Mouse (Mus musculus): ENCODE measurements around the gene Igsf9b. TPM values are rescaled to one million over a fixed set of nuclear protein-coding genes. Genes with fewer than 3 reads are reported as not detected.

Igsf9b gene
- 3.6 and 3.9 TPM in 2 replicates for polyA plus RNA-seq (2015; fragmentation: Nextera tagmentation; extraction: Ambion mirVana)

DNA sequence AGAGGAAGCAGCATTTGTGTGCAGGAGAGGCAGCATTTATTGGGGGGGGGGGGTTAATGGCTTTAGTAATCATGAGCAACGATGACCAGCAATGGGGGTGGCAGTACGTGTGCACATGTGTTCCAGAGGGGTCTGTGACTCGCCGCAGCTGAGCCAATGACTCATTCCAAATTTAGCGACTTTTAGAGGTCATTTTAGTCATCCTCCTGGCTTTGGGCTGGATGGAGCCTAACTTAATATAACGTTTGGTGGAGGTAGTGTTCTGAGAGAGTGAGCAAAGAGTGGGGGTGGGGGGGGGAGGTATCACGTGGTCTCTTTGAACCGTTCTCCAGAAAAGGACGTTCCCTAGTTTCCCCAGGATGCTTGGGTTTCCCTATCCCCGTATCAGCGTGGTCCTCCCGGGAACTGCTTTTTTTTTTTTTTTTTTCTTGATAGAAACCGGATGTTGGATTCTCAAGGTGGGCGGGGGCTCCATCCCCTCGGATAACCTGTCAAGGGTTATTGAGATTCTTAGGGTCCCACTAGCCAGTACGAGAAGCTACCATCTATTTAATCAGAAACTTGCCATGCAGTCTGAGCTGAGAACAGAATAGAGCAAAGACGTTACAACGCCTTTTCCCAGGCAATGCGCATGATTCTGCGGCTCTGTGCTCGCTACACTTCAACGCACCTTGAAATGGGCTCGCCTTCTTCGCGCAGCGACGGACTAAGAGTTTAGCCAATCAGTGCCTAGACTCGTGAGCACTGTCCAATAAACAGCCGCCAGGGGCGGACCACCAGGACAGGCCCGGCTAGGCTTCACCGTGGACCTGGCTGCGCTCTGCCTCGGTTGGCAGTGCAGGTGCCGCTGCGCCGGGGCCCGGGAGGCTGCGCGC lies at the start of gene Igsf9b:
Gene Igsf9b, plus strand, starts transcription at position 794 of the 875 bp plus-strand sequence.
- peaks cover 29% of the 10 kb centered on the region; the same call in 1 of the 2 replicates for H3K27me3 ChIP-seq (replicated peaks; ENCODE audit: control insufficient read depth, insufficient read depth, low read length)
- H3K9me3 ChIP-seq (ENCODE audit: control insufficient read depth), result no peaks in the 10 kb centered on the region
- H3K4me2 ChIP-seq (replicated peaks; ENCODE audit: low read depth), result peak within 1 kb of the TSS; percentile 93
- H3K9ac ChIP-seq (ENCODE audit: low read depth, low read length), result 0 out of 2 replicates have a peak within 1 kb of the TSS, but pooled peaks have one; percentile 31
- no peak within 1 kb of the TSS; the same call in 1 of the 2 replicates for H3K27ac ChIP-seq (ENCODE audit: low read depth, low read length)
- no peak for TF ChIP-seq CTCF (IDR thresholded peaks at IDR 0.05; ENCODE audit: low read depth)
- peak within 1 kb of the TSS; percentile 59 for H3K4me3 ChIP-seq (ENCODE audit: low read depth, low read length)
- H3K36me3 ChIP-seq (ENCODE audit: control insufficient read depth, insufficient read depth), result no peaks in the 10 kb centered on the region
- no peaks in the 10 kb centered on the region for H3K4me1 ChIP-seq (replicated peaks; ENCODE audit: control insufficient read depth, insufficient read depth, low read length)
- WGBS, result under 1% methylated on average over 40 of the region's 40 CpGs
- ATAC-seq, result peak; percentile 96

- H3K4me2 ChIP-seq (replicated peaks; ENCODE audit: low read depth), result no peak overlapping the region
- no peaks in the 10 kb centered on the region for H3K27me3 ChIP-seq (replicated peaks; ENCODE audit: control insufficient read depth, insufficient read depth, low read length)
- 62% methylated on average over 7 of the region's 7 CpGs for WGBS
- no peak overlapping the region for H3K27ac ChIP-seq (ENCODE audit: low read depth, low read length)
- no peaks in the 10 kb centered on the region for H3K4me1 ChIP-seq (replicated peaks; ENCODE audit: control insufficient read depth, insufficient read depth, low read length)
- TF ChIP-seq CTCF (IDR thresholded peaks at IDR 0.05; ENCODE audit: low read depth), result no peak
- H3K4me3 ChIP-seq (ENCODE audit: low read depth, low read length), result no peak overlapping the region
- H3K9me3 ChIP-seq (ENCODE audit: control insufficient read depth), result no peaks in the 10 kb centered on the region
- H3K9ac ChIP-seq (ENCODE audit: low read depth, low read length), result no peak overlapping the region
- H3K36me3 ChIP-seq (ENCODE audit: control insufficient read depth, insufficient read depth), result no peaks in the 10 kb centered on the region
- ATAC-seq, result no peak
Measured at GRCm38 (mm10) chr9:27252034-27252714, 46.8 kb upstream of the Igsf9b start.

GRCm38 (mm10) chr9:27256454-27256853 lies 42.5 kb upstream of the Igsf9b start:
- Histone ChIP-seq H3K9ac (ENCODE audit: low read depth, low read length) (no peak overlapping the region), H3K4me3 (ENCODE audit: low read depth, low read length) (no peak overlapping the region), H3K4me2 (replicated peaks; ENCODE audit: low read depth) (no peak overlapping the region), H3K4me1 (replicated peaks; ENCODE audit: control insufficient read depth, insufficient read depth, low read length) (no peaks in the 10 kb centered on the region), H3K36me3 (ENCODE audit: control insufficient read depth, insufficient read depth) (no peaks in the 10 kb centered on the region), H3K27ac (ENCODE audit: low read depth, low read length) (no peak overlapping the region), H3K9me3 (ENCODE audit: control insufficient read depth) (no peaks in the 10 kb centered on the region), H3K27me3 (replicated peaks; ENCODE audit: control insufficient read depth, insufficient read depth, low read length) (no peaks in the 10 kb centered on the region)
- 72% methylated on average over 6 of the region's 6 CpGs for WGBS
- TF ChIP-seq CTCF (IDR thresholded peaks at IDR 0.05; ENCODE audit: low read depth), result no peak
- no peak for ATAC-seq

GRCm38 (mm10) chr9:27260378-27260947 lies 38.5 kb upstream of the Igsf9b start:
- TF ChIP-seq CTCF (IDR thresholded peaks at IDR 0.05; ENCODE audit: low read depth), result no peak
- 74% methylated on average over 3 of the region's 3 CpGs for WGBS

DNA sequence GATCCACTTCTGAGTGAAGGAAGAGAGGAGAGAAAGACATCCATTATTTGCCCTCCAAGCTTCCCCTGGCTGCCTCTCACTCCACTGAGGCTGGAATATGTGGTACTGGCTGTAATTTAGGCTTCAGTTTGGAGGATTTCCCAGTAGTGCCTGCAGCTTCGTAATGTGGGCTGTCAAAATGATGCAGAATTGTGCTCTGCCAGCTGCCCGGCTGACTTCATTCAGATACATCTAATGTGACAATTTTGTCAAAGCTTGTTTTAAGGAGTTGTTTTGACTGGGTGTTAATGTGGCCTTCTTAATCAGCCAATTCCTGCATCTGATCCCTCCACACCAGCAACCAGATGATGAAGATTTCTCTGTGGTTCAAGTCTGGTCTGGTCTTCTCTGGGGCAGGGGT lies 37.1 kb upstream of the Igsf9b start:
- H3K27me3 ChIP-seq (replicated peaks; ENCODE audit: control insufficient read depth, insufficient read depth, low read length), result no peaks in the 10 kb centered on the region
- no peak overlapping the region for H3K27ac ChIP-seq (ENCODE audit: low read depth, low read length)
- H3K9ac ChIP-seq (ENCODE audit: low read depth, low read length), result no peak overlapping the region
- no peak overlapping the region for H3K4me2 ChIP-seq (replicated peaks; ENCODE audit: low read depth)
- 57% methylated on average over 2 of the region's 2 CpGs for WGBS
- ATAC-seq, result no peak
- TF ChIP-seq CTCF (IDR thresholded peaks at IDR 0.05; ENCODE audit: low read depth), result no peak
- H3K4me3 ChIP-seq (ENCODE audit: low read depth, low read length), result no peak overlapping the region
- no peaks in the 10 kb centered on the region for H3K9me3 ChIP-seq (ENCODE audit: control insufficient read depth)
- no peaks in the 10 kb centered on the region for H3K36me3 ChIP-seq (ENCODE audit: control insufficient read depth, insufficient read depth)
- no peaks in the 10 kb centered on the region for H3K4me1 ChIP-seq (replicated peaks; ENCODE audit: control insufficient read depth, insufficient read depth, low read length)

More at GRCm38 (mm10) chr9:27260378-27260947, 38.5 kb upstream of the Igsf9b start:
- no peak overlapping the region for H3K4me2 ChIP-seq (replicated peaks; ENCODE audit: low read depth)
- H3K9ac ChIP-seq (ENCODE audit: low read depth, low read length), result no peak overlapping the region
- no peaks in the 10 kb centered on the region for H3K4me1 ChIP-seq (replicated peaks; ENCODE audit: control insufficient read depth, insufficient read depth, low read length)
- H3K36me3 ChIP-seq (ENCODE audit: control insufficient read depth, insufficient read depth), result no peaks in the 10 kb centered on the region
- H3K27me3 ChIP-seq (replicated peaks; ENCODE audit: control insufficient read depth, insufficient read depth, low read length), result no peaks in the 10 kb centered on the region
- ATAC-seq, result no peak
- H3K4me3 ChIP-seq (ENCODE audit: low read depth, low read length), result no peak overlapping the region
- H3K9me3 ChIP-seq (ENCODE audit: control insufficient read depth), result no peaks in the 10 kb centered on the region
- no peak overlapping the region for H3K27ac ChIP-seq (ENCODE audit: low read depth, low read length)

DNA sequence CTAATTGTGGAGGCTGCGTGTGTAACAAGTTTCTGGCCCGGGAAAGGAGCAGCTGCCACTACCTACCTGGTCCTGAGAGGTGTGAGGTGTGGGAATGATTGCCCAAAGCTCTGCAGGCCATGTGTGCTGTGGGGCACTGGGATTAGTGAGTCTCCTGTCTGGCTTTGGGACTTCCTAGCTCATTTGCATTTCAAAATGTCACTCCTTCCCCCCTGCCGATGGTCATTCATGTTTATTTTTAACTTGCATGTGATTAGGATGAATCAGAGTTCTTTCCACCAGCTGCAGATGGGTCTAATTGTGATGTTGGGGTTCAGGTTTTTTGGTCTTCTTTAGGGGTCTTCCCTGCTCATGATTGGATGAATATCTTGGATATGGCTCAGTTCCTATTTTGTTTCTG lies 34.0 kb upstream of the Igsf9b start:
- Histone ChIP-seq H3K27ac (ENCODE audit: low read depth, low read length) (no peak overlapping the region), H3K4me2 (replicated peaks; ENCODE audit: low read depth) (no peak overlapping the region), H3K4me1 (replicated peaks; ENCODE audit: control insufficient read depth, insufficient read depth, low read length) (no peaks in the 10 kb centered on the region), H3K36me3 (ENCODE audit: control insufficient read depth, insufficient read depth) (no peaks in the 10 kb centered on the region), H3K9me3 (ENCODE audit: control insufficient read depth) (no peaks in the 10 kb centered on the region), H3K27me3 (replicated peaks; ENCODE audit: control insufficient read depth, insufficient read depth, low read length) (no peaks in the 10 kb centered on the region), H3K4me3 (ENCODE audit: low read depth, low read length) (no peak overlapping the region), H3K9ac (ENCODE audit: low read depth, low read length) (no peak overlapping the region)
- WGBS, result 69% methylated on average over 3 of the region's 3 CpGs
- ATAC-seq, result no peak
- TF ChIP-seq CTCF (IDR thresholded peaks at IDR 0.05; ENCODE audit: low read depth), result no peak
